Mouse (Mus musculus) spleen, adult 18-20 months (tissue): ENCODE measurements around the gene Tcaim.
A peak's percentile ranks its signal among the peaks of the same experiment; 100 is the strongest.
"Not testable (repeated sequence)": the region's sequence is repeated elsewhere in the genome, so short reads cannot be mapped to it uniquely, and the experiment has no call there.

Experiments
- DNase-seq, 2 experiments: peaks; one replicate each; pipeline ENCODE4 v3.0.0; 2022; ENCODE audit warnings: mixed read lengths in 2 of 2

The Tcaim gene

DNA sequence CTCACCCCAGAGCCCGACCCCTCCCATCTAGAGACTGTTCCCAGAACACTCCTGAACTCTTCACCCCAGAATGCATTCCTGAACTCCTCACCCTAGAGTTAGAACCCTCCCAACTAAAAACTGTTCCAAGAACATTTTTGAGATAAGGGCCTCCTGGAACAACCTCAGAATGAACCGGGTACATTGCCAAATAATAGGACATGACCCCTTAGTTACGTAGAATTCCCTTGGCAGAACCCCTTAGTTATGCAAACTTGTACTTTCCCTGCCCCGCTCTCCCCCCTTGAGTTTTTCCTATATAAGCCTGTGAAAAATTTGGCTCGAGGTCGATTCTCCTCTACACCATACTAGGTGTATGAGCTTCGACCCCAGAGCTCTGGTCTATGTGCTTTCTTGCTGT, 49.8 kb downstream of the Tcaim start:
- DNase-seq, result not testable (repeated sequence)

DNA sequence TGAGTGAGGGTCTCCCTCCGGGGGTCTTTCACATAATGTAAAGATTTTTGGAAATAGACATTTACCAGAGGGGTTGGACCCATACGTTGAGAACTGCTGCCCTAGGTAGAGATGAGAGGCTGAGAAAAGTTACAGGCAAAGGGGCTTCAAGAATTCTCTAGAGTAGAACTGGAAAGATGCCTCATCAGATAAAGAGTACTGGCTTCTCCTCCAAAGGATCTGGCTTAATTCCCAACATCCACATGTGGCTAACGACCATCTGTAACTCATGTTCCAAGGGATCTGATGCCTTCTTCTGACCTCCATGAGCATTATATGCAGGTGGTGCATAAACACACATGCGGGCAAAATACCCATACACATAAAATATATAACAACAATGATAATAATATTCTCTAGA, 50.3 kb downstream of the Tcaim start:
- no peak for DNase-seq

DNA sequence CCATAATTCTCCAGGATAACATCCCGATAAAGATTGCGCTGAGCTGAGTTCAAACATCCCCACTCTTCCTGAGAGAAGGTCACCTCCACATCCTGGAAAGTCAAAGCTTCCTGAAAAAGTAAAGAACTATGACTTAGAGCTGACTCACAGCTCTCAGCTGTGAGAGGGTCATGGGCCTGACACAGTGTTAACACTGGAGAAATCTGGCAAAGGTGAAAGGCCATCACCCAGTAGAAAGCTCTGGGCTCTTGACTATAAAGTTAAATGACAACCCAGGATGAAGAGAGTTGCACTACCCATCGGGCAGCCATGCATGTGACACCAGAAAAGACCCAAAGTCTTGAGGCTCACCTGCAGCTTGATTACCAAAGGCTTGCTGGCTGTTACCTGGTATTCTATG, 51.4 kb downstream of the Tcaim start:
- DNase-seq, result no peak

DNA sequence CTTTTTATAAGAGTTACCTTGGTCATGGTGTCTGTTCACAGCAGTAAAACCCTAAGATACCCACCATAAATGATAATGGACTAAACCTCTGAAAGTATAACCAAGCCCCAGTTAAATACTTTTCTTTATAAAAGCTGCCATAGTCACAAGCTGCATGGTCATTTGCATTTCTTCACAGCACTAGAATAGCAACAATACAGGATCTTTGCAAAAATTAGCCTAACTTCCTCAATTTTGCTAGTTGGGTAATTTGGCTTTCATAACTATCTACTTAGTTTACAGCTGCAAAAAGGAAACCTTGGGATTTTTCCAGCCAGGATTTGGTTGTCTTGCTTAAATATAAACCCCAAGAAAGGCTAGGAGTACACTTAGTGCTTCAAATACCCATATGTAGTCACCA, 55.4 kb downstream of the Tcaim start:
- DNase-seq, result no peak

DNA sequence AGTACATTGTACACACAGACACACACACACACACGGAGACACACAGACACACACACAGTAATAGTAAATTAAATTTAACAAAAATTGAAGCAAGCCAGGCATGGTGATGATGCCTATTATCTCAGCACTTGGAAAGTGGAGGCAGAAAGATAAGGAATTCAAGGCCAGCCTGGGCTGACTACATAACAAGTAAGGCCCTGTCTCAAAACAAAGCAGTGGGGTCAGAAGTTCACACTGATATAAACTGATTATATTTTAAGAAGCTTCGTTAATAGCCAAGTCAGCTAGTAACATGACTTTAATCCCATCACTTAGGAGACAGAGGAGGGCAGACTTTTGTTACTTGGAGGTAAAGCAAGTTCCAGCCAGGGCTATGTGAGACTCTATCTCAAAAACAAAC, 58.4 kb downstream of the Tcaim start:
- no peak for DNase-seq

DNA sequence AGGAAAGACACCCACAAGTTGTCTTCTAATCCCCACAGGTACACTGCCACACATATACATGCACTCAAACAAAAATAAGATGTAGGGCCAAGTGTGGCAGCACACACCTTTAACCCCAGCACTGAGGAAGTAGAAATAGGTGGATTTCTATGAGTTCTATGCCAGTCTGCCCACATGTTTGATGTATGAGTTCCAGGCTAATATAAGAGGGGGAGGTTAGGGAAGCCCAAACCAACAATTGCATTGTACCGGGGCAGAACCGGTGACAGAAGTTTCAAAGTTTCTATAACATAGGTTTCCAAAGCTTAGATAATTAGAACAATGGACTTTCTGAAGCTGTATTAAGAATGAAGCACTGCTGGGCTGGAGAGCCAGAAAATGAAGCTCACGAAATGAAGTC, 59.5 kb downstream of the Tcaim start:
- no peak for DNase-seq

DNA sequence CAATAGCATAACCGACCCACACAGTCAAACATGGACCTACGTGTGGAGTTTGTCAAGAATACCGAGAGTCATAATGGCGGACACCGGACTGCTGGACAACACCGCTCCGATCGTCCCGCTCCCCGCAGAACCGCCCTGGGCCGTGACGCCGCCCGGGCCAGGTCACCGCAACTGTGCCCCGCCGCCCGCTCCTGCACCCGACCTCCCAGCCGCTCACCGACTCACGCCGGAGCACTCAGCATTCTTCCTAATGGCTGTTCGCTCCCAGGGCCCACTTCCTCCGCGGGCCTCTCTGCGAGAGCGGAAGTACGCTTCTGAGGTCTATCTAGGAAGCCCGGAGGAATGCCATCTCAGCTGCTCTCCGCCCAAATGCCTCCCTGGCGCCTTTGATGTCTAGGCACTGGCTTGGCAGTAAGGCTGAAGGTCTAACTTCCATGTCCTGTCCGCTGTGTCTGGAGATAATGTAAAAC, 60.4 kb downstream of the Tcaim start, which contains the start of gene Zfp445:
Gene Zfp445, minus strand, starts transcription at position 310 of the 470 bp plus-strand sequence.
- DNase-seq, result peak; percentile 60 to 69

DNA sequence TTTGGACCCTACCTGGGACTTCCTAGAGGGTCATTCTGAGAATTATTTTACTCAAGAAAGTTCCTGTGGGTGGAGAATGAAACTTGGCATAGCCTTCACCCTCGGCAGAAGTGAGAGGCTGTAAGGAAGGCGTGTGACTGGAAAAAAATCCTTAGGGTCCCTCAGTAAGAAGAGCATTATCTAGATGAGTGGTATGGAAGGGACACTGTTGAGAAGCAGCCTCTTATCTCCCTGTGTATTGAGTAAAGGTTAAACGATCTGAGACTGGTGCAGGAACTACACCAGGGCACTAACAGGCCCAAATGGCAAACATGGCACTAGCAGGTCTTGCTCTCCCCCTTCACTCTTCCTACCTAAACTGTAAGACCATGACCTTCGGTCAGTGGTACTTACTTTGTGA, 60.9 kb downstream of the Tcaim start:
- DNase-seq, result no peak

DNA sequence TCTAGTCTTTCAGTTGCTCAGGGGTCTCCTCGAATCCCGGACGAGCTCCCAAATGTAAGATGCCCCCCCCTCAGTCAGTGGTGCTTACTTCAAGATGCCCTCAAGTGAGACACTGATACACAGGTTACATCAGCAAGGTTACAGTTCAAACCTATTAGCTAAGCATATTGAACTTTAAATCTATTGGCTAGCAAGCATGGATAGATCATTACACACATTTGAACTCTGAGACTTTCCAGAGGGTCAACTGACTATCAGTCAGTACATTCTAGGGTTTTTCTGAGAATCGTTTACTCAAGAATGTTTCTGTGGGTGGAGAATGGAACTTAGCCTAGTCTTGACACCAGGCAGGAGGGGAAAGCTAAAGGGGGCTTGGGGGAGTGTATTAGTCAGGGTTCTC, 67.3 kb downstream of the Tcaim start:
- no peak for DNase-seq

DNA sequence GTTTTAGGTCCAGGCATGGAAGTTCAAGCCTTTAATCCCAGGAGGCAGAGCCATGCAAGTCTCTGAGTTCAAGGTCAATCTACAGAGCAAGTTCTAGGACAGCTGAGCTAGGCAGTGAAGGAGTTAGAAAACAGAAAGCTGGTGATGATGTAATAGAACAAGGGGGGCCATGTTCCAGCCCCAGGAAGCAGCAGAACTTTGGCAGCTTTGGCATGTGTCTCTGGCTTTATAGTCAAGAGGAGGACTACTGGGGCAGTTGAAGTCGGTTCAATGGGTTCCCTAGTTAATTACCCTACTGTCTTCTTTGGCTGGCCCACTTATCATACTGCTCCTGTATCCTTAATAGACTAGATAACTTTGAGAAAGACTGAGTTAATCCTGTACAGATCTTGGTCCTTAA, 69.3 kb downstream of the Tcaim start:
- DNase-seq, result no peak

DNA sequence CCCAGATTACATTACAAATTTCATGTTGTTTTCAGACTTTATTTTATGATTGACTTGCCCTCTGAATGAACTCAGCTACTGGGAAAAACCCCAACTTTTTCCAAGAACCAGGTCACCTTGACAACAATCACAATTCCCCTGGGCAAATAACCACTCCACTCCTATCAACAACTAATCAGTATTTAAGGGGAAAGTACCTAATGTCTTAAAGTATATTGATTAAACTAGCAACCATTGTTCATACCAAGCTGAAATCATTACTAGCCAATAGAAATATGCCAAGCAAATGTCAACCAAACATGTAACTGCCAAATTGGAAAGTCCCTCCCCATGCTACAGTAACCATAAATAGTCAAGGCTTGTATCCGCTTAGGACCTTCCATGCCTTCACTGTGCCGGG, 69.8 kb downstream of the Tcaim start:
- no peak for DNase-seq

DNA sequence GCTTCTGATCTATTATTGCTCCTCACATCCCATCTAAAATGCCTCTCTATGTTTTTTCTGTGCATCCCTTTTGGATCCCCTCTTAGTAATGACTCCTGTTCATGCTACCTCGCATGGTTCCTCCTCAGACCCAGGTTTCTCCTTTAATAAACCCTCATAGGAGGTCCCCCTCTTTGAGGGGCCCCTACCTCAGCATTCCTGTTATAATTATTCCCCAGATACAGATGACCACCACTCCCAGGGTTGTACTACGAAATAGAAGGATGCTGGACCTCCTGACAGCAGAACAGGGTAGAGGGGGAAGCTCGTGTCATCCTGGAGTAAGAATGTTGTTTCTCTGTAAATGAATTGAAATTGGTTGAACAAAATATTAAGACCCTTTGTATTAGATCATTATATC, 80.0 kb downstream of the Tcaim start, which contains the start of gene Zkscan7:
Gene Zkscan7, plus strand, starts transcription at position 301 of the 400 bp plus-strand sequence.
- DNase-seq, result no peak
